Mouse (Mus musculus): ENCODE results near the gene Lpp.

GRCm38 (mm10) chr16:25041855-25042529, 648.7 kb downstream of the Lpp start:
- TF ChIP-seq CTCF (IDR thresholded peaks at IDR 0.05; ENCODE audit: insufficient read depth, low read depth, low read length), result no peak
- TF ChIP-seq POLR2A (IDR thresholded peaks at IDR 0.05; ENCODE audit: insufficient read depth, low read depth, low read length), result no peak
